Mouse (Mus musculus): ENCODE data around the gene Ift22. TPM values are rescaled to one million over a fixed set of nuclear protein-coding genes. Genes with fewer than 3 reads are reported as not detected.

Gene Ift22
- polyA plus RNA-seq (2014; fragmentation: Nextera tagmentation; extraction: Ambion mirVana): 105 and 112 TPM in 2 replicates

- peak within 1 kb of the TSS; percentile 58 for H3K4me3 ChIP-seq (ENCODE audit: low read depth, low read length)
- ATAC-seq (replicated peaks; ENCODE audit: low FRiP score): peak; percentile 95
- peak within 1 kb of the TSS; percentile 45 for H3K4me2 ChIP-seq (ENCODE audit: low read depth, low read length, severe bottlenecking)
- no peaks in the 10 kb centered on the region for H3K9me3 ChIP-seq (ENCODE audit: control insufficient read depth, low read length)
- H3K9ac ChIP-seq (ENCODE audit: low read length): peak within 1 kb of the TSS; percentile 56
- peak; percentile 94 for DNase-seq (ENCODE audit: low spot score)
- 10% methylated on average over 32 of the region's 32 CpGs for WGBS
- H3K27me3 ChIP-seq (ENCODE audit: control insufficient read depth, insufficient read depth, low read length): no peaks in the 10 kb centered on the region
- no peak within 1 kb of the TSS for H3K27ac ChIP-seq (ENCODE audit: low read depth, low read length)
- no peaks in the 10 kb centered on the region; the same call in none of the 2 replicates for H3K36me3 ChIP-seq (ENCODE audit: control insufficient read depth, insufficient read depth, low read length)
- no peaks in the 10 kb centered on the region; the same call in 1 of the 2 replicates for H3K4me1 ChIP-seq (replicated peaks; ENCODE audit: control insufficient read depth, insufficient read depth, low read length)
Observed at GRCm38 (mm10) chr5:136907991-136908857, at the start of gene Ift22. TSS of gene Ift22 (plus strand) at chr5:136908150.

DNA sequence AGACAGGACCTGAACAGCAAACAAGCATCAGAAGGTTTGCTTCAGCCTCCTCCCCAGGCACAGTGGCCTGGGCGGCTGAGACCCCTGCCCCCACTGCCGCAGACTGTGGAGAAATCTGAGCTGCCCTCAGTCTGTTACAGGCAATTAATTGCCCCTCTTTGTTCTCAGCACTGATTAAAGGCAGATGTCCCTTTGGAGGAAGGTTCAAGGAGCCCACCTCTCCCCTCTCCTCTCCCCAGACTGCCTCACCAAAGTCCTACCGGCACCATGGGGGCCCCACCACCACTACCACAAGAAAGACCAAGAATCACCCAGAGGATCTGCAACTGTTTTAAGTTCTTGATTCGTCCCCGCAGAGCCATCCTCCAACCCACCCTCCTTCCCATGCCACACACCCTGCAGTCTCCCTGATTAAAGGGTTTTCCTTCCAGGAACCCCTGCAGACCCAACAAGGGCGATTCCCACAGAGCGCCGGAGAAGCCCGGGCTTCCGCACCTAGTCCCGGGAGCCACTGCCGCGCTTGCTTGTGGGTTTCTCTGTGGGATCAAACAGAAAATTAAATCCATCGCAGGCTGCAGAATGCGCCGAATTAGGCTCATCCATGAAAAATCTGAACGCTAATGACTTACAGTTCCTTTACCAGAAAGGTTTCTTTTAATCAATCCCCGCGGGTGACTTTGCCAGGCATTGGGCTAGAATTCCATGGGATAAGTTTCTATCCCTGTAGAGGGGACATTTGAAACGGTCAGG lies 46.6 kb upstream of the Ift22 start:
- no peak for ATAC-seq (replicated peaks; ENCODE audit: low FRiP score)
- DNase-seq (ENCODE audit: low spot score): peak; percentile 60
- Histone ChIP-seq H3K4me1 (replicated peaks; ENCODE audit: control insufficient read depth, insufficient read depth, low read length) (peaks cover 12% of the 10 kb centered on the region), H3K4me2 (ENCODE audit: low read depth, low read length, severe bottlenecking) (peak overlapping the region; percentile 36; the same call in 1 of the 2 replicates), H3K36me3 (ENCODE audit: control insufficient read depth, insufficient read depth, low read length) (no peaks in the 10 kb centered on the region), H3K27me3 (ENCODE audit: control insufficient read depth, insufficient read depth, low read length) (no peaks in the 10 kb centered on the region), H3K9me3 (ENCODE audit: control insufficient read depth, low read length) (no peaks in the 10 kb centered on the region), H3K27ac (ENCODE audit: low read depth, low read length) (peak overlapping the region; percentile 70; the same call in 1 of the 2 replicates), H3K4me3 (ENCODE audit: low read depth, low read length) (no peak overlapping the region), H3K9ac (ENCODE audit: low read length) (peak overlapping the region; percentile 41; the same call in 1 of the 2 replicates)
- WGBS: 7% methylated on average over 20 of the region's 20 CpGs

DNA sequence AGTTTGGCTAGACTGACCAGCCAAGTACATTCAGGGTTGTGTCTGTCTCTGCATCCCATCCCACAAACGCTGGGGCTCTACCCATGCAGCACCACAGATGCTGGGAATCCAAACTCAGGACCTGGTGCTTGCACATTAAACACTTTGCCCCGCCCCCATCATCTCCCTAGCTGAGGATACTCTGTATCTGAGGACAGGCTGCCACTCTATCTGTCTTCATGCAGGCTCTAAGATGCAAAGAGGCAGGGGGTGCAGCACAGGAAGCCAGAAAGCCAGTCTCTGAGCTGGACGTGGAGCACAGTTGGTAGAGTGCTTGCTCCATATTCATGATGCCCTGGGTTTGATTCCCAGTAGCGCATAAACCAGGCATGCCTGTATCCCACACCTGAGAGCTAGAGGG lies 45.1 kb upstream of the Ift22 start:
- DNase-seq (ENCODE audit: low spot score): no peak
- 55% methylated on average over 4 of the region's 4 CpGs for WGBS
- no peak overlapping the region for H3K4me3 ChIP-seq (ENCODE audit: low read depth, low read length)

GRCm38 (mm10) chr5:136863276-136863675 lies 44.7 kb upstream of the Ift22 start:
- H3K4me1 ChIP-seq (replicated peaks; ENCODE audit: control insufficient read depth, insufficient read depth, low read length): peaks cover 12% of the 10 kb centered on the region

More for the DNA sequence above, 45.1 kb upstream of the Ift22 start:
- Histone ChIP-seq H3K4me1 (replicated peaks; ENCODE audit: control insufficient read depth, insufficient read depth, low read length) (peaks cover 12% of the 10 kb centered on the region), H3K27ac (ENCODE audit: low read depth, low read length) (no peak overlapping the region), H3K27me3 (ENCODE audit: control insufficient read depth, insufficient read depth, low read length) (no peaks in the 10 kb centered on the region), H3K4me2 (ENCODE audit: low read depth, low read length, severe bottlenecking) (no peak overlapping the region), H3K9me3 (ENCODE audit: control insufficient read depth, low read length) (no peaks in the 10 kb centered on the region), H3K9ac (ENCODE audit: low read length) (no peak overlapping the region), H3K36me3 (ENCODE audit: control insufficient read depth, insufficient read depth, low read length) (no peaks in the 10 kb centered on the region)
- no peak for ATAC-seq (replicated peaks; ENCODE audit: low FRiP score)

GRCm38 (mm10) chr5:136863961-136864674 lies 43.8 kb upstream of the Ift22 start:
- DNase-seq (ENCODE audit: low spot score) (peak; percentile 77), ATAC-seq (replicated peaks; ENCODE audit: low FRiP score) (peak; percentile 70)
- H3K4me3 ChIP-seq (ENCODE audit: low read depth, low read length): no peak overlapping the region
- WGBS: 29% methylated on average over 14 of the region's 14 CpGs
- no peaks in the 10 kb centered on the region for H3K27me3 ChIP-seq (ENCODE audit: control insufficient read depth, insufficient read depth, low read length)
- H3K4me2 ChIP-seq (ENCODE audit: low read depth, low read length, severe bottlenecking): no peak overlapping the region
- H3K9ac ChIP-seq (ENCODE audit: low read length): no peak overlapping the region
- H3K36me3 ChIP-seq (ENCODE audit: control insufficient read depth, insufficient read depth, low read length): no peaks in the 10 kb centered on the region
- H3K27ac ChIP-seq (ENCODE audit: low read depth, low read length): peak overlapping the region; percentile 65
- H3K9me3 ChIP-seq (ENCODE audit: control insufficient read depth, low read length): no peaks in the 10 kb centered on the region
- H3K4me1 ChIP-seq (replicated peaks; ENCODE audit: control insufficient read depth, insufficient read depth, low read length): peaks cover 12% of the 10 kb centered on the region

More at GRCm38 (mm10) chr5:136863276-136863675, 44.7 kb upstream of the Ift22 start:
- no peaks in the 10 kb centered on the region for H3K27me3 ChIP-seq (ENCODE audit: control insufficient read depth, insufficient read depth, low read length)
- H3K9me3 ChIP-seq (ENCODE audit: control insufficient read depth, low read length): no peaks in the 10 kb centered on the region
- no peak overlapping the region for H3K9ac ChIP-seq (ENCODE audit: low read length)
- 50% methylated on average over 9 of the region's 9 CpGs for WGBS
- peak overlapping the region; percentile 65 for H3K27ac ChIP-seq (ENCODE audit: low read depth, low read length)
- ATAC-seq (replicated peaks; ENCODE audit: low FRiP score) (no peak), DNase-seq (ENCODE audit: low spot score) (no peak)
- no peaks in the 10 kb centered on the region for H3K36me3 ChIP-seq (ENCODE audit: control insufficient read depth, insufficient read depth, low read length)
- no peak overlapping the region for H3K4me3 ChIP-seq (ENCODE audit: low read depth, low read length)
- H3K4me2 ChIP-seq (ENCODE audit: low read depth, low read length, severe bottlenecking): no peak overlapping the region

- Histone ChIP-seq H3K36me3 (ENCODE audit: control insufficient read depth, insufficient read depth, low read length) (no peaks in the 10 kb centered on the region), H3K9me3 (ENCODE audit: control insufficient read depth, low read length) (no peaks in the 10 kb centered on the region), H3K4me2 (ENCODE audit: low read depth, low read length, severe bottlenecking) (no peak overlapping the region), H3K9ac (ENCODE audit: low read length) (no peak overlapping the region), H3K4me3 (ENCODE audit: low read depth, low read length) (no peak overlapping the region), H3K27ac (ENCODE audit: low read depth, low read length) (no peak overlapping the region), H3K4me1 (replicated peaks; ENCODE audit: control insufficient read depth, insufficient read depth, low read length) (peaks cover 4% of the 10 kb centered on the region; the same call in 1 of the 2 replicates), H3K27me3 (ENCODE audit: control insufficient read depth, insufficient read depth, low read length) (no peaks in the 10 kb centered on the region)
- ATAC-seq (replicated peaks; ENCODE audit: low FRiP score) (no peak), DNase-seq (ENCODE audit: low spot score) (no peak)
- 82% methylated on average over 5 of the region's 5 CpGs for WGBS
Observed at GRCm38 (mm10) chr5:136867706-136868105, 40.2 kb upstream of the Ift22 start.

- no peaks in the 10 kb centered on the region for H3K27me3 ChIP-seq (ENCODE audit: control insufficient read depth, insufficient read depth, low read length)
- no peak overlapping the region for H3K27ac ChIP-seq (ENCODE audit: low read depth, low read length)
- no peaks in the 10 kb centered on the region for H3K9me3 ChIP-seq (ENCODE audit: control insufficient read depth, low read length)
- H3K4me2 ChIP-seq (ENCODE audit: low read depth, low read length, severe bottlenecking): no peak overlapping the region
- no peak overlapping the region for H3K4me3 ChIP-seq (ENCODE audit: low read depth, low read length)
- 62% methylated on average over 10 of the region's 10 CpGs for WGBS
- DNase-seq (ENCODE audit: low spot score) (no peak), ATAC-seq (replicated peaks; ENCODE audit: low FRiP score) (no peak)
- H3K36me3 ChIP-seq (ENCODE audit: control insufficient read depth, insufficient read depth, low read length): no peaks in the 10 kb centered on the region
- no peak overlapping the region for H3K9ac ChIP-seq (ENCODE audit: low read length)
- no peaks in the 10 kb centered on the region for H3K4me1 ChIP-seq (replicated peaks; ENCODE audit: control insufficient read depth, insufficient read depth, low read length)
Observed at GRCm38 (mm10) chr5:136869451-136870114, 38.4 kb upstream of the Ift22 start.

GRCm38 (mm10) chr5:136872417-136872816 lies 35.5 kb upstream of the Ift22 start:
- H3K9ac ChIP-seq (ENCODE audit: low read length): no peak overlapping the region
- H3K4me2 ChIP-seq (ENCODE audit: low read depth, low read length, severe bottlenecking): no peak overlapping the region
- no peak overlapping the region for H3K27ac ChIP-seq (ENCODE audit: low read depth, low read length)
- 85% methylated on average over 8 of the region's 8 CpGs for WGBS
- no peaks in the 10 kb centered on the region for H3K36me3 ChIP-seq (ENCODE audit: control insufficient read depth, insufficient read depth, low read length)
- no peaks in the 10 kb centered on the region for H3K9me3 ChIP-seq (ENCODE audit: control insufficient read depth, low read length)
- DNase-seq (ENCODE audit: low spot score): no peak
- no peak overlapping the region for H3K4me3 ChIP-seq (ENCODE audit: low read depth, low read length)
- no peaks in the 10 kb centered on the region for H3K4me1 ChIP-seq (replicated peaks; ENCODE audit: control insufficient read depth, insufficient read depth, low read length)
- H3K27me3 ChIP-seq (ENCODE audit: control insufficient read depth, insufficient read depth, low read length): no peaks in the 10 kb centered on the region
- ATAC-seq (replicated peaks; ENCODE audit: low FRiP score): no peak
